Mouse (Mus musculus) CH12.LX (cell line): Measurements from ENCODE around the gene Tmem274. TPM values are rescaled to one million over a fixed set of nuclear protein-coding genes. Genes with fewer than 3 reads are reported as not detected.
A peak's percentile ranks its signal among the peaks of the same experiment; 100 is the strongest.

Source experiments
- DNase-seq: peaks from one replicate; pipeline ENCODE4 v3.0.0-alpha.2; 2013; ENCODE audit errors: extremely low read depth
- H3K27ac ChIP-seq: 2 replicates; pipeline ENCODE4 v1.5.1; 2012; ENCODE audit warnings: low read depth, mild to moderate bottlenecking, control low read depth, moderate library complexity; ENCODE audit not compliant: insufficient read depth
- H3K27me3 ChIP-seq: replicated peaks from 2 replicates; pipeline ENCODE3; 2012; ENCODE audit warnings: inconsistent platforms
- H3K36me3 ChIP-seq, 2 experiments: replicated peaks in 1 of 2; 2 replicates each; pipeline versions ENCODE3 to v1.6.1; 2012; ENCODE audit warnings: inconsistent platforms in 1 of 2, low read length in 1 of 2, mild to moderate bottlenecking in 1 of 2, mixed read lengths in 1 of 2, moderate library complexity in 1 of 2; ENCODE audit not compliant: control insufficient read depth in 1 of 2, insufficient read depth in 1 of 2
- H3K4me1 ChIP-seq, 2 experiments: 2 replicates each; pipeline ENCODE4 v1.6.1; 2012; ENCODE audit warnings: inconsistent platforms in 1 of 2, moderate library complexity in 1 of 2; ENCODE audit not compliant: insufficient read depth in 2 of 2, control insufficient read depth in 1 of 2
- H3K4me2 ChIP-seq: 2 replicates; pipeline ENCODE4 v1.6.1; 2012; ENCODE audit warnings: low read depth, mild to moderate bottlenecking, control low read depth; ENCODE audit not compliant: poor library complexity, insufficient read depth, severe bottlenecking
- H3K4me3 ChIP-seq, 3 experiments: fragments of 150-350 bp in 1 of 3; sonication (generic) in 1 of 3; replicated peaks in 1 of 3; 2 replicates each; pipeline versions ENCODE3 to v1.5.1; 2011 to 2012; ENCODE audit warnings: low read depth in 2 of 3, low read length in 2 of 3, mild to moderate bottlenecking in 2 of 3, moderate library complexity in 2 of 3, control low read depth in 1 of 3, improper control_type of control experiment in 1 of 3, inconsistent platforms in 1 of 3, mixed read lengths in 1 of 3; ENCODE audit not compliant: poor library complexity in 1 of 3
- H3K79me2 ChIP-seq: replicated peaks from 2 replicates; pipeline ENCODE4 v1.6.1; 2012; ENCODE audit warnings: mild to moderate bottlenecking, moderate library complexity; ENCODE audit not compliant: control insufficient read depth, poor library complexity, insufficient read depth, severe bottlenecking; ENCODE audit errors: extremely low read depth
- H3K9ac ChIP-seq: 2 replicates; pipeline ENCODE4 v1.6.1; 2012; ENCODE audit warnings: low read depth, mild to moderate bottlenecking, control low read depth, moderate library complexity; ENCODE audit not compliant: insufficient read depth
- H3K9me3 ChIP-seq: replicated peaks from 2 replicates; pipeline ENCODE3; 2012; ENCODE audit warnings: low read length, inconsistent platforms, mixed read lengths
- BHLHE40 ChIP-seq: IDR thresholded peaks from 2 replicates; pipeline ENCODE4 v1.6.1; 2011; ENCODE audit warnings: mild to moderate bottlenecking, low read depth, low read length, improper control_type of control experiment
- CTCF ChIP-seq, 2 experiments: IDR thresholded peaks in 1 of 2; conservative IDR thresholded peaks in 1 of 2; 2 replicates each; pipeline ENCODE4 v1.5.1; 2011 to 2012; ENCODE audit warnings: low read depth in 2 of 2, low read length in 2 of 2, improper control_type of control experiment in 1 of 2, inconsistent platforms in 1 of 2, mild to moderate bottlenecking in 1 of 2, moderate library complexity in 1 of 2
- E2F4 ChIP-seq: IDR thresholded peaks from 2 replicates; pipeline ENCODE4 v1.6.1; 2011; ENCODE audit warnings: low read depth, low read length, improper control_type of control experiment; ENCODE audit not compliant: insufficient replicate concordance
- EP300 ChIP-seq: IDR thresholded peaks from 2 replicates; pipeline ENCODE4 v1.6.1; 2011; ENCODE audit warnings: low read length, improper control_type of control experiment
- ETS1 ChIP-seq: conservative IDR thresholded peaks from 2 replicates; pipeline ENCODE4 v1.6.1; 2012; ENCODE audit warnings: low read depth, mild to moderate bottlenecking, inconsistent platforms, low read length, improper control_type of control experiment, moderate library complexity
- JUN ChIP-seq: IDR thresholded peaks from 2 replicates; pipeline ENCODE4 v1.6.1; 2011; ENCODE audit warnings: low read depth, mild to moderate bottlenecking, low read length, improper control_type of control experiment, moderate library complexity; ENCODE audit not compliant: insufficient read depth
- MAFK ChIP-seq: IDR thresholded peaks from 2 replicates; pipeline ENCODE4 v1.6.1; 2011; ENCODE audit warnings: low read length, improper control_type of control experiment; ENCODE audit not compliant: insufficient replicate concordance
- MAX ChIP-seq: IDR thresholded peaks from 2 replicates; pipeline ENCODE4 v1.6.1; 2011; ENCODE audit warnings: low read length, improper control_type of control experiment
- MEF2A ChIP-seq: IDR thresholded peaks from 2 replicates; pipeline ENCODE4 v1.6.1; 2014; ENCODE audit warnings: low read depth, mild to moderate bottlenecking, inconsistent platforms, low read length, improper control_type of control experiment, borderline replicate concordance
- MXI1 ChIP-seq: IDR thresholded peaks from 2 replicates; pipeline ENCODE4 v1.6.1; 2011; ENCODE audit warnings: mild to moderate bottlenecking, low read depth, low read length, improper control_type of control experiment
- MYC ChIP-seq: IDR thresholded peaks from 2 replicates; pipeline ENCODE4 v1.6.1; 2011; ENCODE audit warnings: low read depth, mild to moderate bottlenecking, improper control_type of control experiment, low read length
- NRF1 ChIP-seq: IDR thresholded peaks from 2 replicates; pipeline ENCODE4 v1.6.1; 2014; ENCODE audit warnings: low read depth, mild to moderate bottlenecking, inconsistent platforms, low read length, improper control_type of control experiment, moderate library complexity
- PAX5 ChIP-seq: IDR thresholded peaks from 2 replicates; pipeline ENCODE4 v1.6.1; 2012; ENCODE audit warnings: low read length, inconsistent platforms, mixed read lengths
- POLR2AphosphoS2 ChIP-seq: IDR thresholded peaks from 2 replicates; pipeline ENCODE4 v1.6.1; 2011; ENCODE audit warnings: low read depth, low read length, improper control_type of control experiment
- RAD21 ChIP-seq: IDR thresholded peaks from 2 replicates; pipeline ENCODE4 v1.6.1; 2011; ENCODE audit warnings: low read depth, mild to moderate bottlenecking, low read length, improper control_type of control experiment, moderate library complexity
- SMC3 ChIP-seq: IDR thresholded peaks from 2 replicates; pipeline ENCODE4 v1.6.1; 2011; ENCODE audit warnings: low read depth, low read length, improper control_type of control experiment
- TBP ChIP-seq: conservative IDR thresholded peaks from 2 replicates; pipeline ENCODE4 v1.6.1; 2011; ENCODE audit warnings: low read depth, low read length, improper control_type of control experiment
- UBTF ChIP-seq: IDR thresholded peaks from 2 replicates; pipeline ENCODE4 v1.6.1; 2012; ENCODE audit warnings: low read depth, mild to moderate bottlenecking, inconsistent platforms, low read length, improper control_type of control experiment, moderate library complexity
- USF1 ChIP-seq: IDR thresholded peaks from 2 replicates; pipeline ENCODE4 v1.6.1; 2014; ENCODE audit warnings: low read depth, mild to moderate bottlenecking, inconsistent platforms, low read length, improper control_type of control experiment
- USF2 ChIP-seq: conservative IDR thresholded peaks from 2 replicates; pipeline ENCODE4 v1.6.1; 2011; ENCODE audit warnings: low read depth, low read length, improper control_type of control experiment
- ZC3H11A ChIP-seq: IDR thresholded peaks from 2 replicates; pipeline ENCODE4 v1.6.1; 2012; ENCODE audit warnings: low read depth, mild to moderate bottlenecking, inconsistent platforms, low read length, improper control_type of control experiment
- ZKSCAN1 ChIP-seq: IDR thresholded peaks from 2 replicates; pipeline ENCODE4 v1.6.1; 2012; ENCODE audit warnings: low read depth, inconsistent platforms, low read length, improper control_type of control experiment, borderline replicate concordance
- dilution Hi-C: fragments of 300-500 bp; cut with MboI; formaldehyde crosslinking; loops from 2 replicates; pipeline ENCODE4 v1.14.3; 2020; ENCODE audit warnings: low sequenced_read_pairs; ENCODE audit not compliant: extremely low pct_unique_long_range_greater_than_20kb, extremely low pct_ligation_motif_present
- in situ Hi-C: fragments of 300-500 bp; cut with MboI; formaldehyde crosslinking; loops from 3 replicates; pipeline ENCODE4 v1.14.3; 2019; ENCODE audit warnings: low sequenced_read_pairs, low pct_ligation_motif_present, low pct_unique_long_range_greater_than_20kb, mixed read lengths
- polyA plus RNA-seq: library from polyadenylated mRNA; unstranded; fragments of >175 nt; gene quantifications from 2 replicates; pipeline ENCODE4 v1.2.1, GENCODE M21; 2012; ENCODE audit warnings: low read depth; ENCODE audit not compliant: insufficient read length
- total RNA-seq, 2 experiments: library from RNA; depleted of rRNA; stranded (reverse); fragments of 300-350 nt in 1 of 2; fragments of >200 nt in 1 of 2; gene quantifications; 2 replicates each; pipeline ENCODE4 v1.2.3; 2012 to 2014

Gene Tmem274
- total and polyA plus RNA-seq, 3 experiments, result not detected

DNA sequence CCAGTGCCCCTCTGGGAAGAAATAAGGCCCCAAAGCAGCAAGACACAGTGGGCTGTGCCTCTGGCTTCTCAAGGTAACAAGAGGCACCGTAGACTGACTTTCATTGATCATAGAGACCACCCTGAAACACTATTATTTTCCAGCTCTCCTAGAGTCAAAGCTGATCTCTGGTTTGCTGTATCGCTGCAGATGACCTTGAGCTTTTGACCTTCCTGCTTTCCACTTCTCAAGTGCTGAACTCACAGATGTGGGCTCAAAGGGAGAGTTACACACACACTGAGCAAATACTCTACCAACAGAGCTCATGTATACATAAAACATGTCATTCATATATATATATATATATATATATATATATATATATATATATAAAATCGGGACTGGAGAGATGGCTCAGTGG, 26.5 kb upstream of the Tmem274 start:
- DNase-seq, result no peak
- Histone ChIP-seq H3K9ac (no peak overlapping the region), H3K27ac (no peak overlapping the region), H3K27me3 (no peaks in the 10 kb centered on the region), H3K4me3 (no peak overlapping the region), H3K4me2 (no peak overlapping the region), H3K4me1 (peaks cover 0 to 5% of the 10 kb centered on the region in 2 experiments; a peak in 2 of 4 replicates), H3K9me3 (peaks cover 2% of the 10 kb centered on the region), H3K79me2 (no peaks in the 10 kb centered on the region), H3K36me3 (no peaks in the 10 kb centered on the region)
- dilution Hi-C loops, result no loop called here
- TF ChIP-seq MYC, result no peak
- no peak for TF ChIP-seq TBP
- TF ChIP-seq POLR2AphosphoS2, result no peak
- in situ Hi-C loops, result loop anchor here (5.0 kb wide), 1 partner anchor 77 kb away; no protein-coding TSS in a partner anchor

DNA sequence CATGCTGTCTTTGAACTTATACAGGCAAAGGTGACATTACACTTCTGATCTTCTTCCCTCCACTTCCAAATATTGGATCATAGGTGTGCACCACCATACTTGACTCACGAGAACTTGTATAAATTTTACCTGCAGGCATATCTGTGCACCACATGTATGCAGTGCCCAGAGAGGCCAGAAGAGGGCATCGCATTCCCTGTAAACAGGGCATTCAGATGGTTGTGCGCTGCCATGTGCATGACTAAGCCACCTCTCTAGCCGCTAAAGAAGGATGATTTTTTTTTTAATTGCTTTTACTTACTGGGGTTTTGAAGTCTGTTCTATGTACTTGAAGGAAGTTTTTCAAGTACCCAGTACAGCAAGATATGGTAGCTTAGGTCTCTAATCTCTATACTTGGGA, 23.5 kb upstream of the Tmem274 start:
- DNase-seq, result peak; percentile 33
- no peaks in the 10 kb centered on the region for H3K36me3 ChIP-seq
- H3K4me3 ChIP-seq, result no peak overlapping the region
- H3K4me2 ChIP-seq, result no peak overlapping the region
- dilution Hi-C loops (no loop called here), in situ Hi-C loops (loop anchor here (5.0 kb wide), 1 partner anchor 74 kb away; no protein-coding TSS in a partner anchor)
- H3K27ac ChIP-seq, result no peak overlapping the region
- H3K4me1 ChIP-seq, result no peaks in the 10 kb centered on the region
- H3K27me3 ChIP-seq, result no peaks in the 10 kb centered on the region
- no peaks in the 10 kb centered on the region for H3K79me2 ChIP-seq
- peaks cover 2% of the 10 kb centered on the region for H3K9me3 ChIP-seq
- no peak overlapping the region for H3K9ac ChIP-seq
- no peak for TF ChIP-seq USF1
- peak; percentile 42 for TF ChIP-seq RAD21
- TF ChIP-seq JUN, result no peak
- TF ChIP-seq BHLHE40, result no peak
- TF ChIP-seq SMC3, result peak; percentile 58
- no peak for TF ChIP-seq PAX5
- TF ChIP-seq MYC, result 0 out of 2 replicates have a peak, but pooled peaks have one; percentile 26
- TF ChIP-seq ZKSCAN1, result no peak
- peak; percentile 40 to 59 for TF ChIP-seq CTCF (conservative IDR thresholded peaks at IDR 0.05 in 1 of 2, IDR thresholded peaks at IDR 0.05 in 1 of 2; ENCODE audit: low read depth in 2 of 2, low read length in 2 of 2)
- no peak for TF ChIP-seq USF2

DNA sequence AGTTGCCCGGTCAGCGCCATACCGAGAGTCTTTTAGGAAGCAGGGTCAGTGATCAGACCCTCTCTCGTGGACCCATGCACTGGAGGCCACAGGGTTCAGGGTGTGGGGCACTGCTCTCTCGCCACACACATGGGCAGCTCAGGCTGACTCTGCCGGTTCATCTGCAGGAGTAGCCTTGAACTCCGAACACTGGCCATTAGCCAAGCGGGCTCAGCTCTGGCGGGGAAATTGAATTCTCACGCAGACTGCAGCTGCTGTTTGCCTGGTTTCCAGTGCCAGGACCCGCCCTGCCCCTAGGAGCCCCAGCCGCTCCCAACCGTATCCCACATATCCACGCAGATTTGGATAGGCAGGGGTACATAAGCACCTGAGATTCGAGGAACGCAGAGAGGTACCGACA, 22.9 kb upstream of the Tmem274 start:
- Histone ChIP-seq H3K27me3 (no peaks in the 10 kb centered on the region), H3K9ac (no peak overlapping the region), H3K79me2 (no peaks in the 10 kb centered on the region), H3K36me3 (no peaks in the 10 kb centered on the region), H3K27ac (no peak overlapping the region), H3K4me3 (no peak overlapping the region), H3K4me2 (no peak overlapping the region)
- in situ Hi-C loops, result loop anchor here (5.0 kb wide), 1 partner anchor 73 kb away; no protein-coding TSS in a partner anchor
- DNase-seq, result no peak
- dilution Hi-C loops, result no loop called here
- TF ChIP-seq MAX (no peak), USF2 (no peak), ZC3H11A (no peak), E2F4 (no peak), MAFK (no peak), NRF1 (no peak), MEF2A (no peak), UBTF (no peak), SMC3 (no peak), ETS1 (no peak), EP300 (no peak), MXI1 (no peak)
- TF ChIP-seq, all 38 proteins: peak for 0
- Histone ChIP-seq H3K4me1 (no peaks in the 10 kb centered on the region), H3K9me3 (peaks cover 2% of the 10 kb centered on the region)
